Mouse (Mus musculus) left cerebral cortex, postnatal 25 days (tissue): Measurements from ENCODE around the gene Pik3ap1. TPM values are rescaled to one million over a fixed set of nuclear protein-coding genes. Genes with fewer than 3 reads are reported as not detected.
A peak's percentile ranks its signal among the peaks of the same experiment; 100 is the strongest.

Source experiments
- DNase-seq, 2 experiments: peaks; one replicate each; pipeline ENCODE4 v3.0.0; 2022; ENCODE audit warnings: low spot score in 2 of 2, mixed read lengths in 1 of 2
- intact Hi-C: fragments of 180-260 bp; cut with DNase I; formaldehyde crosslinking; loops from one replicate; pipeline ENCODE4 v1.15.1; 2025
- total RNA-seq, 2 experiments: library from RNA; stranded (reverse); gene quantifications; 2 replicates each; pipeline ENCODE4 v1.2.3; 2021

Gene Pik3ap1
- total RNA-seq, 2 experiments from 2014 or later: 1.8 to 3.0 TPM

- DNase-seq: no peak
- intact Hi-C loops: no loop called here
Measured at GRCm38 (mm10) chr19:41290952-41291619, 93.8 kb downstream of the Pik3ap1 start.

- intact Hi-C loops: no loop called here
- no peak for DNase-seq
Measured at GRCm38 (mm10) chr19:41288568-41288967, 96.3 kb downstream of the Pik3ap1 start.

- intact Hi-C loops: no loop called here
- DNase-seq: no peak
Measured at GRCm38 (mm10) chr19:41287224-41287623, 97.7 kb downstream of the Pik3ap1 start.

GRCm38 (mm10) chr19:41284515-41284914 is 100.4 kb downstream of the Pik3ap1 start:
- no peak for DNase-seq
- intact Hi-C loops: no loop called here

GRCm38 (mm10) chr19:41282718-41283117 is 102.2 kb downstream of the Pik3ap1 start:
- intact Hi-C loops: no loop called here
- DNase-seq: no peak

GRCm38 (mm10) chr19:41282216-41282615 is 102.7 kb downstream of the Pik3ap1 start:
- intact Hi-C loops: no loop called here
- no peak for DNase-seq

GRCm38 (mm10) chr19:41279724-41280244 is 105.1 kb downstream of the Pik3ap1 start:
- intact Hi-C loops: no loop called here

GRCm38 (mm10) chr19:41278606-41279005 is 106.3 kb downstream of the Pik3ap1 start:
- intact Hi-C loops: no loop called here
- DNase-seq: no peak

More at GRCm38 (mm10) chr19:41279724-41280244, 105.1 kb downstream of the Pik3ap1 start:
- no peak for DNase-seq

- DNase-seq: no peak
- intact Hi-C loops: no loop called here
Measured at GRCm38 (mm10) chr19:41275588-41275987, 109.3 kb downstream of the Pik3ap1 start.

GRCm38 (mm10) chr19:41270906-41271305 is 114.0 kb downstream of the Pik3ap1 start:
- intact Hi-C loops: no loop called here

GRCm38 (mm10) chr19:41270151-41270727 is 114.7 kb downstream of the Pik3ap1 start:
- peak; percentile 58 to 91 for DNase-seq
- intact Hi-C loops: no loop called here

More at GRCm38 (mm10) chr19:41270906-41271305, 114.0 kb downstream of the Pik3ap1 start:
- DNase-seq: no peak

GRCm38 (mm10) chr19:41266251-41266901 is 118.5 kb downstream of the Pik3ap1 start:
- no peak for DNase-seq
- intact Hi-C loops: no loop called here

GRCm38 (mm10) chr19:41264331-41264799 is 120.5 kb downstream of the Pik3ap1 start:
- peak in 1 of 2 experiments; percentile 38 for DNase-seq
- intact Hi-C loops: loop anchor here (5.0 kb wide), 1 partner anchor 218 kb away; the partner anchor contains the start of gene Lcor

- intact Hi-C loops: loop anchor here (5.0 kb wide), 1 partner anchor 219 kb away; the partner anchor contains the start of gene Lcor
- DNase-seq: peak; percentile 90 to 92
Measured at GRCm38 (mm10) chr19:41263630-41264295, 121.1 kb downstream of the Pik3ap1 start, which contains the start of gene Tm9sf3. TSS of gene Tm9sf3 (minus strand) at chr19:41263997.

GRCm38 (mm10) chr19:41262712-41263629 is 121.9 kb downstream of the Pik3ap1 start:
- intact Hi-C loops: loop anchor here (5.0 kb wide), 1 partner anchor 219 kb away; the partner anchor contains the start of gene Lcor
- DNase-seq: peak; percentile 50 to 71

GRCm38 (mm10) chr19:41260736-41261135 is 124.2 kb downstream of the Pik3ap1 start:
- intact Hi-C loops: loop anchor here (5.0 kb wide), 1 partner anchor 222 kb away; the partner anchor contains the start of gene Lcor

GRCm38 (mm10) chr19:41259256-41259655 is 125.6 kb downstream of the Pik3ap1 start:
- intact Hi-C loops: no loop called here
- no peak for DNase-seq

More at GRCm38 (mm10) chr19:41260736-41261135, 124.2 kb downstream of the Pik3ap1 start:
- DNase-seq: no peak

- intact Hi-C loops: no loop called here
- no peak for DNase-seq
Measured at GRCm38 (mm10) chr19:41258707-41259106, 126.2 kb downstream of the Pik3ap1 start.
